Mouse (Mus musculus) limb, embryonic 14.5 days (tissue): ENCODE results near the gene Nup43. TPM values are rescaled to one million over a fixed set of nuclear protein-coding genes. Genes with fewer than 3 reads are reported as not detected.

Experiments used
- ATAC-seq: fragments of 200-750 bp; cut with Nextera tagmentation; 2 replicates; pipeline ENCODE4 v1.8.0; 2017; ENCODE audit warnings: low read depth, moderate number of reproducible peaks, moderate TSS enrichment; ENCODE audit not compliant: low FRiP score
- DNase-seq: peaks from one replicate; pipeline ENCODE4 v3.0.0-alpha.2; 2015; ENCODE audit warnings: low spot score
- H3K27ac ChIP-seq: fragments of 300-500 bp; sonication (generic); replicated peaks from 2 replicates; pipeline ENCODE4 v1.5.1; 2014; ENCODE audit warnings: low read depth, mild to moderate bottlenecking, low read length, moderate library complexity, mixed read lengths
- H3K27me3 ChIP-seq: fragments of 300-500 bp; sonication (generic); 2 replicates; pipeline ENCODE4 v1.6.1; 2014; ENCODE audit warnings: low read length, mixed read lengths; ENCODE audit not compliant: control insufficient read depth, insufficient read depth
- H3K36me3 ChIP-seq: fragments of 300-500 bp; sonication (generic); 2 replicates; pipeline ENCODE4 v1.6.1; 2014; ENCODE audit warnings: mild to moderate bottlenecking, low read length, moderate library complexity, mixed read lengths; ENCODE audit not compliant: control insufficient read depth, insufficient read depth
- H3K4me1 ChIP-seq: fragments of 300-500 bp; sonication (generic); 2 replicates; pipeline ENCODE4 v1.6.1; 2014; ENCODE audit warnings: antibody characterized with exemption, low read length, mixed read lengths; ENCODE audit not compliant: control insufficient read depth, insufficient read depth
- H3K4me2 ChIP-seq: fragments of 300-500 bp; sonication (generic); replicated peaks from 2 replicates; pipeline ENCODE4 v1.6.1; 2014; ENCODE audit warnings: low read depth, mild to moderate bottlenecking, low read length, moderate library complexity; ENCODE audit not compliant: severe bottlenecking
- H3K4me3 ChIP-seq: fragments of 300-500 bp; sonication (generic); replicated peaks from 2 replicates; pipeline ENCODE4 v1.5.1; 2014; ENCODE audit warnings: low read length
- H3K9ac ChIP-seq: fragments of 300-500 bp; sonication (generic); 2 replicates; pipeline ENCODE4 v1.6.1; 2014; ENCODE audit warnings: mild to moderate bottlenecking, low read depth, low read length, moderate library complexity; ENCODE audit not compliant: severe bottlenecking
- H3K9me3 ChIP-seq: fragments of 300-500 bp; sonication (generic); 2 replicates; pipeline ENCODE4 v1.6.1; 2016; ENCODE audit warnings: low read length; ENCODE audit not compliant: control insufficient read depth
- POLR2A ChIP-seq: fragments of 200-500 bp; IDR thresholded peaks from 2 replicates; pipeline ENCODE4 v1.8.0; 2012; ENCODE audit warnings: inconsistent platforms, mild to moderate bottlenecking, moderate library complexity, borderline replicate concordance; ENCODE audit not compliant: insufficient read depth, insufficient read length; ENCODE audit errors: extremely low read depth
- WGBS: fragments of 180-500 bp; shearing (Covaris S2); extraction: QIAGEN DNeasy Blood & Tissue Kit; methylation state at CpG from one replicate; pipeline ENCODE4 v1.1.7; 2014; 5-methylcytosine and 5-hydroxymethylcytosine counted together
- polyA plus RNA-seq, 2 experiments: library from polyadenylated mRNA; depleted of rRNA in 1 of 2; stranded (reverse) in 1 of 2; unstranded in 1 of 2; fragments of >200 nt; fragmentation: Nextera tagmentation in 1 of 2; extraction: Ambion mirVana in 1 of 2; gene quantifications; 2 replicates each; pipeline versions ENCODE4 v1.2.1 to v1.2.3; 2012 to 2014

Nup43 gene
- polyA plus RNA-seq, 2 experiments: 36.8 to 49.1 TPM

- no peak for ATAC-seq
- Histone ChIP-seq H3K4me1 (no peaks in the 10 kb centered on the region), H3K27ac (no peak overlapping the region), H3K4me2 (no peak overlapping the region), H3K36me3 (peaks cover 50% of the 10 kb centered on the region), H3K9me3 (no peaks in the 10 kb centered on the region), H3K4me3 (no peak overlapping the region), H3K9ac (no peak overlapping the region), H3K27me3 (no peaks in the 10 kb centered on the region)
- no peak for DNase-seq
- no peak for TF ChIP-seq POLR2A
- WGBS: 93% methylated on average over 2 of the region's 2 CpGs
Observed at GRCm38 (mm10) chr10:7645911-7646310, 21.4 kb upstream of the Nup43 start.

GRCm38 (mm10) chr10:7649059-7649458, 18.2 kb upstream of the Nup43 start:
- H3K9ac ChIP-seq: no peak overlapping the region
- no peak overlapping the region for H3K4me3 ChIP-seq
- no peak overlapping the region for H3K4me2 ChIP-seq
- DNase-seq (no peak), ATAC-seq (no peak)
- no peak for TF ChIP-seq POLR2A
- H3K36me3 ChIP-seq: peaks cover 33% of the 10 kb centered on the region
- H3K27ac ChIP-seq: no peak overlapping the region
- H3K4me1 ChIP-seq: no peaks in the 10 kb centered on the region
- 89% methylated on average over 4 of the region's 4 CpGs for WGBS
- H3K9me3 ChIP-seq: no peaks in the 10 kb centered on the region
- H3K27me3 ChIP-seq: no peaks in the 10 kb centered on the region

- ATAC-seq (no peak), DNase-seq (no peak)
- no peak overlapping the region for H3K4me3 ChIP-seq
- peaks cover 24% of the 10 kb centered on the region for H3K36me3 ChIP-seq
- no peak for TF ChIP-seq POLR2A
- H3K4me1 ChIP-seq: no peaks in the 10 kb centered on the region
- H3K4me2 ChIP-seq: no peak overlapping the region
- no peaks in the 10 kb centered on the region for H3K9me3 ChIP-seq
- no peak overlapping the region for H3K27ac ChIP-seq
- no peak overlapping the region for H3K9ac ChIP-seq
- H3K27me3 ChIP-seq: no peaks in the 10 kb centered on the region
- WGBS: 84% methylated on average over 2 of the region's 2 CpGs
Observed at GRCm38 (mm10) chr10:7651057-7651456, 16.2 kb upstream of the Nup43 start.

- H3K27ac ChIP-seq: peak overlapping the region; percentile 82
- no peaks in the 10 kb centered on the region for H3K9me3 ChIP-seq
- no peak for TF ChIP-seq POLR2A
- peaks cover 4% of the 10 kb centered on the region; the same call in 1 of the 2 replicates for H3K4me1 ChIP-seq
- peak overlapping the region; percentile 92 for H3K4me2 ChIP-seq
- 0 out of 2 replicates have a peak, but pooled peaks cover 3% of the 10 kb centered on the region for H3K36me3 ChIP-seq
- peak; percentile 71 for ATAC-seq
- peak; percentile 44 for DNase-seq
- no peaks in the 10 kb centered on the region for H3K27me3 ChIP-seq
- peak overlapping the region; percentile 85 for H3K9ac ChIP-seq
- under 1% methylated on average over 43 of the region's 44 CpGs for WGBS
- peak overlapping the region; percentile 76 for H3K4me3 ChIP-seq
Observed at GRCm38 (mm10) chr10:7662471-7663141, 4.7 kb upstream of the Nup43 start.

DNA sequence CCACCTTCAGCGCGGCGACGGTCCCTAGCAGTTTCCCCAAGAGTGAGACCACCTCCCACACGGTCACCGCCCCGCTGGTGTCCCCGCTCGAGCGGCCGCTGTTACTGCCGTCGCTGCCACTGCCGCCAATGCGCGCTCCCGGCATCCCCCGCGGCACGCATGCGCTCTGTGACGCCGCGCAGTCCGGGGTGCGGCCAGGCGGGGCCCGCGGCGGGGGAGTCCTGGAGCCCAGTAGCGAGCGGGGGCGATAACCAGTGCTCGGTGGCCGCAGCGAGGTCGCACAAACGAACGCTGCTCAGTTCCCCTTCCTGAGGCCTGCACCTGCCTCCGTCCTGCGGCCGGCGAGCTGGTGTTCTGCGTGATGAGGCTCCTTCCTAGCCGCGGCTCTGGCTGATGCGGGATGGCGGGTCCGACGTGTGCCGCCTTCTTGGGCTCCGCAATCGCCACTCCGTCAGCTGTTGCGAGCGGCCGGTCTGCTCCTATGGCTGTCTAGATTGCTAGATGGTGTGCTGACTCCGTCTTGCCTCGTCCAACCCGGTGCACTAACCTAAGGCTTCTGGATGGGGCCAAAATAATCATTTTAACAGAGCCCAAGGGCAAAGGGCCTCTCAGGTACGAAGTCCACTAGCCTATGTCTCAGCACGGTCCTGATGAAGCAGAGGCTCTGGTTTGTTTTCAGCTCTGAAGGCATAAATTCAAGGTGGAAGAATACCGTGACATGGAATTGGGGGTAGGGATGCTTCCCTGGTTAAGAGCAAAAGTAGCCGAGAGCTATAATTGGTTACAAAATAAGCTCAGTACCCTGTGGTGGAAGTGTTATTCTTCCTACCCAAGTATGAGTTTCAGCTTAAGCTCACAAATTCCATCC, 3.9 kb upstream of the Nup43 start:
- WGBS: under 1% methylated on average over 59 of the region's 64 CpGs

More for the DNA sequence above, 3.9 kb upstream of the Nup43 start:
- Histone ChIP-seq H3K36me3 (0 out of 2 replicates have a peak, but pooled peaks cover 3% of the 10 kb centered on the region), H3K27ac (peak overlapping the region; percentile 82), H3K4me2 (peak overlapping the region; percentile 92), H3K9me3 (no peaks in the 10 kb centered on the region), H3K4me1 (peaks cover 9% of the 10 kb centered on the region), H3K4me3 (peak overlapping the region; percentile 76), H3K9ac (peak overlapping the region; percentile 85), H3K27me3 (no peaks in the 10 kb centered on the region)
- TF ChIP-seq POLR2A: peak; percentile 82; the same call in 1 of the 2 replicates
- ATAC-seq (peak; percentile 91), DNase-seq (peak; percentile 85)
